Mouse (Mus musculus) midbrain, embryonic 15.5 days (tissue): ENCODE measurements at regions not wholly inside any gene's neighbourhood (a gene's known extent, or its start where the extent isn't known, plus 50 kb on each side); places are given as distances from the start of the nearest gene placed in this dataset.

ENCODE experiments used
- ATAC-seq: fragments of 200-750 bp; cut with Nextera tagmentation; replicated peaks from 2 replicates; pipeline ENCODE4 v1.8.0; 2017; ENCODE audit warnings: moderate TSS enrichment
- H3K27ac ChIP-seq: fragments of 300-500 bp; sonication (generic); 2 replicates; pipeline ENCODE4 v1.5.1; 2015; ENCODE audit warnings: mild to moderate bottlenecking, inconsistent platforms
- H3K27me3 ChIP-seq: fragments of 300-500 bp; sonication (generic); replicated peaks from 2 replicates; pipeline ENCODE4 v1.6.1; 2015; ENCODE audit warnings: inconsistent platforms
- H3K36me3 ChIP-seq: fragments of 300-500 bp; sonication (generic); replicated peaks from 2 replicates; pipeline ENCODE4 v1.6.1; 2015; ENCODE audit warnings: inconsistent platforms
- H3K4me1 ChIP-seq: fragments of 300-500 bp; sonication (generic); 2 replicates; pipeline ENCODE4 v1.6.1; 2015; ENCODE audit warnings: inconsistent platforms
- H3K4me2 ChIP-seq: fragments of 300-500 bp; sonication (generic); 2 replicates; pipeline ENCODE4 v1.6.1; 2015; ENCODE audit warnings: inconsistent platforms, mild to moderate bottlenecking, moderate library complexity
- H3K4me3 ChIP-seq: fragments of 300-500 bp; sonication (generic); 2 replicates; pipeline ENCODE4 v1.5.1; 2015; ENCODE audit warnings: mild to moderate bottlenecking, inconsistent platforms
- H3K9ac ChIP-seq: fragments of 300-500 bp; sonication (generic); 2 replicates; pipeline ENCODE4 v1.6.1; 2015; ENCODE audit warnings: mild to moderate bottlenecking, inconsistent platforms
- H3K9me3 ChIP-seq: fragments of 300-500 bp; sonication (generic); 2 replicates; pipeline ENCODE4 v1.6.1; 2016; ENCODE audit warnings: inconsistent platforms
- WGBS: fragments of 180-500 bp; shearing (Covaris S2); methylation state at CpG from one replicate; pipeline ENCODE4 v1.1.7; 2015; ENCODE audit warnings: mixed read lengths; 5-methylcytosine and 5-hydroxymethylcytosine counted together

DNA sequence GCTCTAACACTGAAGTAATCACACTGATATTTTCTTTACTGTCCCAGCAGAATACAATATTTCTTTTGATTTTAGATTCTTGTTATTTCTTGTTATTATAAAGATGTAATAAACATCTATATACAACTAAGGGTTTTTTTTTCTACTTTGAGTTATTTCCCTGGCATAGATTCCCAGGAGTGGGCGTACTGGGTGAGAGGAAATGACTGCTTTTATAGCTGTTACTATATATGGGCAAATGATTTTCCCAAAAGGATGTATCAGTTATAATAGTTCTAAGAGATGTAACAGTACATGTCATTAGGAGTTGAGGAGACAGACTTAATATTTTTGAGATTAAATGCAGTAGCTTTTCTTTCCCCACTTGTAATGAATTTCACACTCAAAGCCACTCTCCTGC lies 109.6 kb downstream of the E030025P04Rik start:
- no peak overlapping the region for H3K9ac ChIP-seq
- H3K36me3 ChIP-seq: no peaks in the 10 kb centered on the region
- no peak for ATAC-seq
- H3K27ac ChIP-seq: no peak overlapping the region
- H3K4me2 ChIP-seq: no peak overlapping the region
- no peaks in the 10 kb centered on the region for H3K9me3 ChIP-seq
- H3K4me1 ChIP-seq: 0 out of 2 replicates have a peak, but pooled peaks cover 4% of the 10 kb centered on the region
- no peak overlapping the region for H3K4me3 ChIP-seq
- WGBS: 88% methylated on average over 1 of the region's 1 CpGs
- H3K27me3 ChIP-seq: no peaks in the 10 kb centered on the region

DNA sequence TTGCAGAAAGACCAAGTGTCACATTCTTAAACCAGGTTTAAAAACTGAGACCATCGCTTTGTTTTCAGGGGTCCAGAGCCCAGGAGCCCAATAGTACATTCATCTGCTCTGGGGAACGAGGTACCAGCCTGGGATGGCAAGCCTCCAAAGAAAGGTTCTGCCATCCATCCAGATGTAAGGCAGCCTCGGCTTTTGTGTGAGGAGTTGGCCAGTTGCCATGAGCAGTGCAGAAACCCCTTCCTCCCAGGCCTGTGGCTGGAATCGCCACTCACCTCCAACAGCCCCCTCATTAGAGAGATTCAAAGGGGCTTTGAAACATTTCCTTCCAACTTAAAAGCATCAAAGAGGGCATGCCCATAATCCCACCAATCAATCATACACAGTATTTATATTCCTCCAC lies 110.1 kb downstream of the E030025P04Rik start:
- no peak overlapping the region for H3K9ac ChIP-seq

GRCm38 (mm10) chr11:109032729-109033128 lies 111.4 kb downstream of the E030025P04Rik start:
- Histone ChIP-seq H3K4me1 (0 out of 2 replicates have a peak, but pooled peaks cover 4% of the 10 kb centered on the region), H3K27ac (peak overlapping the region; percentile 42), H3K27me3 (no peaks in the 10 kb centered on the region), H3K36me3 (no peaks in the 10 kb centered on the region), H3K9me3 (no peaks in the 10 kb centered on the region), H3K4me2 (no peak overlapping the region), H3K9ac (no peak overlapping the region), H3K4me3 (no peak overlapping the region)
- WGBS: 21% methylated on average over 6 of the region's 6 CpGs
- ATAC-seq: peak; percentile 54; the same call in 1 of the 2 replicates

More for the DNA sequence above, 110.1 kb downstream of the E030025P04Rik start:
- no peak overlapping the region for H3K4me3 ChIP-seq
- H3K36me3 ChIP-seq: no peaks in the 10 kb centered on the region
- no peak overlapping the region for H3K4me2 ChIP-seq
- H3K27me3 ChIP-seq: no peaks in the 10 kb centered on the region
- no peak for ATAC-seq
- 0 out of 2 replicates have a peak, but pooled peaks cover 4% of the 10 kb centered on the region for H3K4me1 ChIP-seq
- no peaks in the 10 kb centered on the region for H3K9me3 ChIP-seq
- WGBS: 36% methylated on average over 4 of the region's 4 CpGs
- H3K27ac ChIP-seq: no peak overlapping the region

DNA sequence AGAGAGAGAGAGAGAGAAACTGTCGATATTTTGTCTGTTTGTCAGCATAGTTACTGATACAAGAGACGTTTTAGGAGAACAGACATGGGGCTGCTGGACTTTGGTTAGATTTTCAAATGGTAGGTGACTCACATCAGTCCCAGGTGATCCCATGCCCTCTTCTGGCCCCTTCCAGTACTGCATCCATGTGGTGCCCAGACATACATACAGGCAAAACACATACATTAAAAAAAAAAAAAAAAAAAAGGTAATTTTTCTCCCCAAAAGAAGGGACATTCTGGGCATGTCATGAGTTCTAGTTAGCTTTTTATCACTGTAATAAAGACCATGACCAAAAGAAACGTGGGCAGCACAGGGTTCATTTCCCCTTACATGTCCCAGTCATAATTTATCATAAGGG lies 110.3 kb downstream of the Axin2 start:
- ATAC-seq: no peak
- Histone ChIP-seq H3K27me3 (no peaks in the 10 kb centered on the region), H3K4me2 (no peak overlapping the region)

DNA sequence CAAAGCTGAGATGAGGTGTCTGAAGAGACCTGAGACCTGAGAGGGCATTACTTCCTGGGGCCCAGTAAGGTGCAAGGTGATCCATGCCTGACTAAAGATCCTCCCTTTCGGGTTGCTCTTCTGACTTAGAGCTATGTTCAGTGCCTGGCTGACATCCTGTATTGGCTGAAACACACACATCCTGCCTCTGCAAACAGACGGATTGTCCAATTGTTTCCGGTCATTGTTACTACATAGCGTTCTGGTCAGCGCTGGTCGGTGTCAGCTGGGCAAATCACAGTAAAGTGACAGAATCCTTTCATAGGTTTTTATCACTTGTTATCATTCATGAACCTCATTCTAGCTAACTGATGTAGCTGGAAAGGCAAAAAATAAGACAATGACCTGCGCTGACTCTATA lies 109.7 kb downstream of the Axin2 start:
- WGBS: 59% methylated on average over 7 of the region's 7 CpGs
- Histone ChIP-seq H3K9ac (no peak overlapping the region), H3K27ac (no peak overlapping the region), H3K9me3 (no peaks in the 10 kb centered on the region), H3K36me3 (no peaks in the 10 kb centered on the region), H3K4me3 (no peak overlapping the region), H3K27me3 (no peaks in the 10 kb centered on the region), H3K4me2 (no peak overlapping the region), H3K4me1 (0 out of 2 replicates have a peak, but pooled peaks cover 4% of the 10 kb centered on the region)
- no peak for ATAC-seq

More for the DNA sequence above, 110.3 kb downstream of the Axin2 start:
- H3K27ac ChIP-seq: no peak overlapping the region
- H3K4me1 ChIP-seq: 0 out of 2 replicates have a peak, but pooled peaks cover 4% of the 10 kb centered on the region
- H3K36me3 ChIP-seq: no peaks in the 10 kb centered on the region
- H3K9ac ChIP-seq: no peak overlapping the region
- no peak overlapping the region for H3K4me3 ChIP-seq
- H3K9me3 ChIP-seq: no peaks in the 10 kb centered on the region
- WGBS: 28% methylated on average over 3 of the region's 3 CpGs

DNA sequence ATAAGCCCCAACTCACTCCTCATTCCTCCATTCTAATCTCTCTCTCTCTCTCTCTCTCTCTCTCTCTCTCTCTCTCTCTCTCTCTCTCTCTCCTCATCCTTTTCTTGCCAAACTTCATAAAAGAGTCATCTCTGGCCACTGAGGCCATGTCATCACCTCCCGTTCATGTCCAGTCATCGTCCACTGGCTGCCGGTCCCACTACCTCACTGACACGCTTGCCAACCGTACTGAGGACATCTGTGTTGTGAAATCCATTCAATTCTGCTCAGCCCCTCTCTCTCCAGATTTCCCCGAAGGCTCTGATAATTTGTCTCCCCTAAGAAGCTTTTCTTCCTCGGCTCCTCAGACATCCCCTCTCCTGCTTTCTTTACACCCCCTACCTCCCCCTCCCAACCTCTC lies 94.7 kb downstream of the Axin2 start:
- H3K36me3 ChIP-seq: no peaks in the 10 kb centered on the region
- H3K27me3 ChIP-seq: no peaks in the 10 kb centered on the region
- H3K9me3 ChIP-seq: no peaks in the 10 kb centered on the region
- no peak overlapping the region for H3K27ac ChIP-seq
- WGBS: 76% methylated on average over 7 of the region's 7 CpGs
- no peak overlapping the region for H3K4me3 ChIP-seq
- no peak overlapping the region for H3K9ac ChIP-seq
- no peak for ATAC-seq
- no peaks in the 10 kb centered on the region for H3K4me1 ChIP-seq
- no peak overlapping the region for H3K4me2 ChIP-seq

DNA sequence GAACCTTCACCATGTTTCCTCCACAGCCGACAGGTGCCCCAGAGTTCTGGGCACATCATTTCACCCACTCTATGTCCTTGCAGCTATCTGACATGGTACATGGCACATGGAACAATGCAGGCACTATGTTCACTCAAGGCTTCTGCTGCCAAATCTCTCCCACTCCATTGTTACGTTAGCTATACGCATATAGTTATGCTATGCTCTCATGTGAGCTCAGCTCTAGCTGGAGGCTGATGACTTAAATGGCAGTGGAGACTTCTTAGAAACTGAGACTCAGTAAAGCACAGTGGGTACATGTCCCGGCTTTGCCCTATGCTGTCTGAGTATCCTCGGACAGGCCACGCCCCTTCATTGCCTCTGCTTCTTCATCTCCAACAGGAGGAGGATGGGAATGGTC lies 91.0 kb downstream of the Axin2 start:
- H3K4me3 ChIP-seq: no peak overlapping the region
- WGBS: 91% methylated on average over 6 of the region's 6 CpGs
- H3K9me3 ChIP-seq: no peaks in the 10 kb centered on the region
- H3K27ac ChIP-seq: no peak overlapping the region
- no peaks in the 10 kb centered on the region for H3K36me3 ChIP-seq
- no peak overlapping the region for H3K9ac ChIP-seq
- no peak for ATAC-seq
- H3K27me3 ChIP-seq: no peaks in the 10 kb centered on the region
- H3K4me1 ChIP-seq: no peaks in the 10 kb centered on the region
- H3K4me2 ChIP-seq: no peak overlapping the region

DNA sequence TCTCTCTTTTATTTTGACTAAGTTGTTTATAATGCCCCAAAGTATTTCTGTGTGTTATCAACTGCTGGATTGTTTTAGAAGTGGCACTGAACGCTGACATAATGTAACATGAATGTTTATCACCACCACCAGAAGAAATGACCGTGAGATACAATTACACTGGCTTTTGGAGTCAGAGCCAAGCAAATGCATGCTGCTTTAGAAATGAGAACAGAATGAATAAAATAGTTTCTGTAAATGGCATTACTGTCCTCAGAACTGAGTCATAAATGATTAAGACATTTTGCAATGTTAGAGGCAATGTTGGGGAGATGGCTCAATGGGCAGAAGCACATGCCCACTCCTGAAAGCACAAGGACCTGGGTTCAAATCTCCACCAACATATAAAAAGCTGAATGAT lies 88.7 kb downstream of the Axin2 start:
- H3K4me2 ChIP-seq: no peak overlapping the region
- H3K9me3 ChIP-seq: no peaks in the 10 kb centered on the region
- no peaks in the 10 kb centered on the region for H3K4me1 ChIP-seq
- ATAC-seq: no peak
- H3K9ac ChIP-seq: no peak overlapping the region
- H3K27ac ChIP-seq: no peak overlapping the region
- 86% methylated on average over 2 of the region's 2 CpGs for WGBS
- H3K4me3 ChIP-seq: no peak overlapping the region
- no peaks in the 10 kb centered on the region for H3K27me3 ChIP-seq
- H3K36me3 ChIP-seq: no peaks in the 10 kb centered on the region

GRCm38 (mm10) chr11:109005681-109006080 lies 85.5 kb downstream of the Axin2 start:
- Histone ChIP-seq H3K4me1 (no peaks in the 10 kb centered on the region), H3K9me3 (no peaks in the 10 kb centered on the region)
- whole genome bisulfite sequencing: 84% methylated on average over 11 of the region's 11 CpGs

More at GRCm38 (mm10) chr11:109005681-109006080, 85.5 kb downstream of the Axin2 start:
- no peaks in the 10 kb centered on the region for H3K27me3 ChIP-seq
- no peak for ATAC-seq
- no peak overlapping the region for H3K4me2 ChIP-seq
- no peaks in the 10 kb centered on the region for H3K36me3 ChIP-seq
- no peak overlapping the region for H3K4me3 ChIP-seq
- no peak overlapping the region for H3K9ac ChIP-seq
- no peak overlapping the region for H3K27ac ChIP-seq
